Mouse (Mus musculus): Measurements from ENCODE around the gene Itgav. TPM values are rescaled to one million over a fixed set of nuclear protein-coding genes. Genes with fewer than 3 reads are reported as not detected.

Itgav gene
- polyA plus RNA-seq, 1 experiment = 17.5 TPM

- Histone ChIP-seq H3K4me1 (ENCODE audit: control insufficient read depth, insufficient read depth, insufficient read length) (no peaks in the 10 kb centered on the region), H3K4me3 (ENCODE audit: extremely low read depth, insufficient read depth, insufficient read length) (no peak overlapping the region), H3K36me3 (ENCODE audit: control insufficient read depth, insufficient read depth, low read length) (no peaks in the 10 kb centered on the region), H3K27ac (ENCODE audit: insufficient read depth, low read length) (no peak overlapping the region), H3K27me3 (ENCODE audit: control insufficient read depth, insufficient read depth, low read length) (no peaks in the 10 kb centered on the region)
- no peak for TF ChIP-seq POLR2A (IDR thresholded peaks at IDR 0.05; ENCODE audit: low read depth, low read length)
- TF ChIP-seq CTCF (IDR thresholded peaks at IDR 0.05; ENCODE audit: extremely low read depth, insufficient read depth, insufficient read length, insufficient replicate concordance) = no peak
- no peak for DNase-seq (ENCODE audit: low read depth in 1 of 2, low spot score in 2 of 2)
- 88% methylated on average over 7 of the region's 7 CpGs for WGBS
These were observed 30.1 kb upstream of the Itgav start for GRCm38 (mm10) chr2:83694061-83694460.

GRCm38 (mm10) chr2:83695345-83696247, 28.6 kb upstream of the Itgav start:
- WGBS = 74% methylated on average over 11 of the region's 11 CpGs
- DNase-seq (ENCODE audit: low read depth in 1 of 2, low spot score in 2 of 2) = no peak
- TF ChIP-seq POLR2A (IDR thresholded peaks at IDR 0.05; ENCODE audit: low read depth, low read length) (no peak), CTCF (IDR thresholded peaks at IDR 0.05; ENCODE audit: extremely low read depth, insufficient read depth, insufficient read length, insufficient replicate concordance) (no peak)
- H3K27me3 ChIP-seq (ENCODE audit: control insufficient read depth, insufficient read depth, low read length) = no peaks in the 10 kb centered on the region
- no peaks in the 10 kb centered on the region for H3K36me3 ChIP-seq (ENCODE audit: control insufficient read depth, insufficient read depth, low read length)
- no peak overlapping the region for H3K4me3 ChIP-seq (ENCODE audit: extremely low read depth, insufficient read depth, insufficient read length)
- no peak overlapping the region for H3K27ac ChIP-seq (ENCODE audit: insufficient read depth, low read length)
- H3K4me1 ChIP-seq (ENCODE audit: control insufficient read depth, insufficient read depth, insufficient read length) = 0 out of 2 replicates have a peak, but pooled peaks cover under 1% of the 10 kb centered on the region

DNA sequence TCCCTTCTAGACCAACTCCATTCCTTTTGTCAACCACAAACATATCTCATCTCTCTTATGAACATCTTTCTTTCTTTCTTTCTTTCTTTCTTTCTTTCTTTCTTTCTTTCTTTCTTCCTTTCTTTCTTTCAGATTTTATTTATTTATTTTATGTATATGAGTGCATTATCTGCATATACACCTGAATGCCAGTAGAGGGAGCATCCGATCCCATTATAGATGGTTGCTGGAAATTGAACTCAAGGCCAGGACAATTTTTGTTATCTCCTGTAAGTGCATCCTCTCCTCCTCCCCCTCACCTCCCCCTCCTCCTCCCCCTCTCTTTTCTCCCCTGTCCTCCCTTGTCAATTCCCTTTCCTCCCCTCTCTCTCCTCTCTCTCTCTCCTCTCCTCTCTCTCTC, 25.7 kb upstream of the Itgav start:
- TF ChIP-seq POLR2A (IDR thresholded peaks at IDR 0.05; ENCODE audit: low read depth, low read length) = no peak
- no peak for TF ChIP-seq CTCF (IDR thresholded peaks at IDR 0.05; ENCODE audit: extremely low read depth, insufficient read depth, insufficient read length, insufficient replicate concordance)
- Histone ChIP-seq H3K4me1 (ENCODE audit: control insufficient read depth, insufficient read depth, insufficient read length) (peaks cover 2% of the 10 kb centered on the region; the same call in 1 of the 2 replicates), H3K36me3 (ENCODE audit: control insufficient read depth, insufficient read depth, low read length) (no peaks in the 10 kb centered on the region), H3K27ac (ENCODE audit: insufficient read depth, low read length) (no peak overlapping the region), H3K4me3 (ENCODE audit: extremely low read depth, insufficient read depth, insufficient read length) (no peak overlapping the region), H3K27me3 (ENCODE audit: control insufficient read depth, insufficient read depth, low read length) (no peaks in the 10 kb centered on the region)
- DNase-seq (ENCODE audit: low read depth in 1 of 2, low spot score in 2 of 2) = no peak
- 39% methylated on average over 1 of the region's 1 CpGs for WGBS

DNA sequence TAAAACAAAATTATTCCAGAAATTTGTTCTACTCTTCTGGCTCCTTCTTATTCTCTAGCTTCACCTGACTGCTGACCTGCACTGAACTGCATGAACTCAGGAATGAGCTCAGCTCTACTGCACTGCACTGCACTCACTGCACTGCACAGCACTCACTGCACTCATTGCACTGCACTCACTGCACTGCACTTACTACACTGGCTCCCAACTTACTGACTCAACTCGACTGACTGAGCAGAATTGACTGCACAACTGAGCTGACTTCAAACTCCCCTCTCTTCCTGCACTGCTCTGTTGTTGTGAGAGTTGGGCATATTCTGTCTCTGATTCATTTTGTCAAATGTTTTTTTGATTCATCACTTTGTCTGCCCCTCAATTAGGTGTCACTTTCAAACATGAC, 24.9 kb upstream of the Itgav start:
- Histone ChIP-seq H3K36me3 (ENCODE audit: control insufficient read depth, insufficient read depth, low read length) (no peaks in the 10 kb centered on the region), H3K27ac (ENCODE audit: insufficient read depth, low read length) (no peak overlapping the region), H3K27me3 (ENCODE audit: control insufficient read depth, insufficient read depth, low read length) (no peaks in the 10 kb centered on the region), H3K4me1 (ENCODE audit: control insufficient read depth, insufficient read depth, insufficient read length) (peaks cover 2% of the 10 kb centered on the region; the same call in 1 of the 2 replicates), H3K4me3 (ENCODE audit: extremely low read depth, insufficient read depth, insufficient read length) (no peak overlapping the region)
- 33% methylated on average over 1 of the region's 1 CpGs for WGBS
- TF ChIP-seq POLR2A (IDR thresholded peaks at IDR 0.05; ENCODE audit: low read depth, low read length) = no peak
- TF ChIP-seq CTCF (IDR thresholded peaks at IDR 0.05; ENCODE audit: extremely low read depth, insufficient read depth, insufficient read length, insufficient replicate concordance) = no peak
- DNase-seq (ENCODE audit: low read depth in 1 of 2, low spot score in 2 of 2) = no peak

GRCm38 (mm10) chr2:83700667-83701066, 23.5 kb upstream of the Itgav start:
- Histone ChIP-seq H3K27ac (ENCODE audit: insufficient read depth, low read length) (no peak overlapping the region), H3K4me3 (ENCODE audit: extremely low read depth, insufficient read depth, insufficient read length) (no peak overlapping the region), H3K36me3 (ENCODE audit: control insufficient read depth, insufficient read depth, low read length) (no peaks in the 10 kb centered on the region), H3K27me3 (ENCODE audit: control insufficient read depth, insufficient read depth, low read length) (no peaks in the 10 kb centered on the region), H3K4me1 (ENCODE audit: control insufficient read depth, insufficient read depth, insufficient read length) (peaks cover 2% of the 10 kb centered on the region; the same call in 1 of the 2 replicates)
- 69% methylated on average over 4 of the region's 4 CpGs for WGBS
- TF ChIP-seq CTCF (IDR thresholded peaks at IDR 0.05; ENCODE audit: extremely low read depth, insufficient read depth, insufficient read length, insufficient replicate concordance) (no peak), POLR2A (IDR thresholded peaks at IDR 0.05; ENCODE audit: low read depth, low read length) (no peak)
- DNase-seq (ENCODE audit: low read depth in 1 of 2, low spot score in 2 of 2) = no peak

DNA sequence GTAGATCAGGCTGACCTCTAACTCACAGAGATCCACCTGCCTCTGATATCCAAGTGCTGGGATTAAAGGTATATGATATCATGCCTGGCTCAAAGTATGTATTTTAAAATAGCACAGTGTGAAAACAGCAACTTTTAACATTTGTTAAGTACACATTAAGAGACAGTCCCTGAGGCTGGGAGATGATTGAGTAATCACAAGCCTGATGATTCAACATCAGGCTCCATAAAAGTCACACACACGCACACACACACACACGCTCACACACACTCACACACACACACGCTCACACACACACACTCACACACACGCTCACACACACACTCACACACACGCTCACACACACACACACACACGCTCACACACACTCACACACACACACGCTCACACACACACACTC, 21.8 kb upstream of the Itgav start:
- Histone ChIP-seq H3K36me3 (ENCODE audit: control insufficient read depth, insufficient read depth, low read length) (no peaks in the 10 kb centered on the region), H3K4me3 (ENCODE audit: extremely low read depth, insufficient read depth, insufficient read length) (no peak overlapping the region), H3K27ac (ENCODE audit: insufficient read depth, low read length) (no peak overlapping the region), H3K4me1 (ENCODE audit: control insufficient read depth, insufficient read depth, insufficient read length) (peaks cover 2% of the 10 kb centered on the region; the same call in 1 of the 2 replicates), H3K27me3 (ENCODE audit: control insufficient read depth, insufficient read depth, low read length) (no peaks in the 10 kb centered on the region)
- TF ChIP-seq POLR2A (IDR thresholded peaks at IDR 0.05; ENCODE audit: low read depth, low read length) (no peak), CTCF (IDR thresholded peaks at IDR 0.05; ENCODE audit: extremely low read depth, insufficient read depth, insufficient read length, insufficient replicate concordance) (no peak)
- 94% methylated on average over 7 of the region's 7 CpGs for WGBS
- no peak for DNase-seq (ENCODE audit: low read depth in 1 of 2, low spot score in 2 of 2)
